Mouse (Mus musculus): ENCODE data around the gene Agtpbp1. TPM values are rescaled to one million over a fixed set of nuclear protein-coding genes. Genes with fewer than 3 reads are reported as not detected.
A peak's percentile ranks its signal among the peaks of the same experiment; 100 is the strongest.

Gene Agtpbp1
- total and polyA plus RNA-seq, 2 experiments from 2014 or later: 12.4 to 21.7 TPM

DNA sequence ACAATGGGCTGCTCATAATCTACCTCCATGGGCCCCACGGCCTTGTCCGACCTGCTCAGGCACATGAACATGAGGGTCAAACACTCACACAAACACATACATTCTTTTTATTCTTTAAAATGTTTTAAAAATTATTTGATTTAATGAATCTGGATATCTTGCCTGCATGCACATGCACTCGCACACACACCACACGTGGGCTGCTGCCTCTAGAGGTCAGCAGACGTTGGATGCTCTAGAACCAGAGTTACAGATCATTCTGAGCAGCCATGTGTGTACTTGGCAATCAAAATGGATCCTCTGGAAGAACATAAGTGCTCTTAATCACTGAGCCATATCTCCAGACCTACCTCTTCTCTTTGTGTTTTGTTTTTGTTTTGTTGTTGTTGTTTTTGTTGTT, 112.8 kb downstream of the Agtpbp1 start:
- H3K4me1 ChIP-seq (ENCODE audit: control insufficient read depth, insufficient read depth): peaks cover 10% of the 10 kb centered on the region
- peaks cover 42% of the 10 kb centered on the region for H3K36me3 ChIP-seq (replicated peaks; ENCODE audit: control insufficient read depth, insufficient read depth, low read length)
- H3K4me3 ChIP-seq (ENCODE audit: low read depth, low read length): no peak overlapping the region
- ATAC-seq (ENCODE audit: insufficient read depth, low read depth) (no peak), DNase-seq (ENCODE audit: low spot score) (no peak)
- H3K9ac ChIP-seq (replicated peaks; ENCODE audit: low read depth, low read length): no peak overlapping the region
- TF ChIP-seq EP300 (IDR thresholded peaks at IDR 0.05; ENCODE audit: low read depth): no peak
- TF ChIP-seq CTCF (IDR thresholded peaks at IDR 0.05; ENCODE audit: low read depth): no peak
- WGBS: 83% methylated on average over 5 of the region's 5 CpGs
- no peak overlapping the region for H3K4me2 ChIP-seq (ENCODE audit: low read depth, low read length)
- H3K27me3 ChIP-seq (ENCODE audit: control insufficient read depth, insufficient read depth, low read length): no peaks in the 10 kb centered on the region
- H3K27ac ChIP-seq (ENCODE audit: low read depth): no peak overlapping the region
- no peaks in the 10 kb centered on the region for H3K9me3 ChIP-seq (replicated peaks; ENCODE audit: control insufficient read depth, low read length)

DNA sequence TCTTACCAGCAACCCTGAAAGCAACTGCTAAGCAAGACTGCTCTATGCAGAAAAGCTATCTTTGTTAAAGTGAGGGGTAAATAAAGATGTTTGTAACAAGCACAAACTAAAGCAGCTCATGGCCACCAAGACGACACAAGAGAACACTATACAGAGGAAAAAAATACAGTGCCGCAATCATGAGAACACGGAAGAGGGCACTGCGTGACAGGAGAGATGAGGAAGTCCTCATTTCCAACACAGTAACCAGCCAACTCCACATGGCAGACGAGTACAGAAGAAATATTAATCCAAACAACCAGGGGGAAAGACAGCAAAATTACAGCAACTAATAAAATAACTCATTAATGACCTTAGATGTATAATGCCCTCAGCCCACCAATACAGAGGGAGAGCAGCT, 115.3 kb downstream of the Agtpbp1 start:
- Histone ChIP-seq H3K36me3 (replicated peaks; ENCODE audit: control insufficient read depth, insufficient read depth, low read length) (peaks cover 36% of the 10 kb centered on the region), H3K27me3 (ENCODE audit: control insufficient read depth, insufficient read depth, low read length) (no peaks in the 10 kb centered on the region), H3K27ac (ENCODE audit: low read depth) (no peak overlapping the region), H3K9me3 (replicated peaks; ENCODE audit: control insufficient read depth, low read length) (no peaks in the 10 kb centered on the region), H3K4me1 (ENCODE audit: control insufficient read depth, insufficient read depth) (peaks cover 17% of the 10 kb centered on the region), H3K4me3 (ENCODE audit: low read depth, low read length) (no peak overlapping the region), H3K4me2 (ENCODE audit: low read depth, low read length) (no peak overlapping the region), H3K9ac (replicated peaks; ENCODE audit: low read depth, low read length) (no peak overlapping the region)
- WGBS: 94% methylated on average over 5 of the region's 5 CpGs
- TF ChIP-seq EP300 (IDR thresholded peaks at IDR 0.05; ENCODE audit: low read depth): no peak
- TF ChIP-seq CTCF (IDR thresholded peaks at IDR 0.05; ENCODE audit: low read depth): no peak
- no peak for ATAC-seq (ENCODE audit: insufficient read depth, low read depth)
- DNase-seq (ENCODE audit: low spot score): no peak

DNA sequence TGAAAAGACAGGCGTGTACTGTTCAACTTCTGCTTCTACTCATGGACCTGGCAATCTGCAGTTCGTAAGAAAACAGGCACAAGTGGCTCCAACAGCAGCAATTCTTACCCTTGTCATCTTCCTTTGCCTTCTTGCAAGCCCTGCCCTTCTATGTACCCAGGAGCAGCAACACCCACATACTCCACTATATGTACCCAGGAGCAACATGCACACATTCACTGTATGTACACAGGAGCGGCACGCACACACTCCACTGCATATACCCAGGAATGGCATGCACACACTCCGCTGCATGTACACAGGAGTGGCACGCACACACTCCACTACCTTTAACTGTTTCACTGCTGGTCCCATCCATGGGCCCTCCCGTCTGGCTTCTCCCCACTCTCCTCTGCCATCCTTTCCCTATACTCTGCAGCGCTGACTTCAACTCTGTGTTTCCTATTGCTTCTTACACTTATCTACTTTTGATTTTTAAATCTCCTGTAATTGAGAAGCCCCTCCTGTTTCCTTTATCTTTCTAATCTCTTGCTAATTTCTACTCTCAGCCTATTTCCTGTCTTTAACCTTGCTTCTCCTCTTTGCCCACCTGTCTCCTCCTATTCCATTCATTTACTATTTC, 116.7 kb downstream of the Agtpbp1 start:
- no peaks in the 10 kb centered on the region for H3K9me3 ChIP-seq (replicated peaks; ENCODE audit: control insufficient read depth, low read length)
- TF ChIP-seq EP300 (IDR thresholded peaks at IDR 0.05; ENCODE audit: low read depth) (no peak), CTCF (IDR thresholded peaks at IDR 0.05; ENCODE audit: low read depth) (no peak)
- H3K4me3 ChIP-seq (ENCODE audit: low read depth, low read length): no peak overlapping the region
- H3K27ac ChIP-seq (ENCODE audit: low read depth): peak overlapping the region; percentile 71
- H3K4me2 ChIP-seq (ENCODE audit: low read depth, low read length): 0 out of 2 replicates have a peak overlapping the region, but pooled peaks have one; percentile 8
- H3K9ac ChIP-seq (replicated peaks; ENCODE audit: low read depth, low read length): no peak overlapping the region
- H3K27me3 ChIP-seq (ENCODE audit: control insufficient read depth, insufficient read depth, low read length): no peaks in the 10 kb centered on the region
- 72% methylated on average over 8 of the region's 8 CpGs for WGBS
- DNase-seq (ENCODE audit: low spot score) (no peak), ATAC-seq (ENCODE audit: insufficient read depth, low read depth) (peak; percentile 20; the same call in 1 of the 2 replicates)
- H3K36me3 ChIP-seq (replicated peaks; ENCODE audit: control insufficient read depth, insufficient read depth, low read length): peaks cover 36% of the 10 kb centered on the region
- peaks cover 17% of the 10 kb centered on the region for H3K4me1 ChIP-seq (ENCODE audit: control insufficient read depth, insufficient read depth)

GRCm38 (mm10) chr13:59467591-59467990, 117.4 kb downstream of the Agtpbp1 start:
- Histone ChIP-seq H3K27me3 (ENCODE audit: control insufficient read depth, insufficient read depth, low read length) (no peaks in the 10 kb centered on the region), H3K36me3 (replicated peaks; ENCODE audit: control insufficient read depth, insufficient read depth, low read length) (peaks cover 36% of the 10 kb centered on the region), H3K27ac (ENCODE audit: low read depth) (peak overlapping the region; percentile 71), H3K4me2 (ENCODE audit: low read depth, low read length) (0 out of 2 replicates have a peak overlapping the region, but pooled peaks have one; percentile 8), H3K9ac (replicated peaks; ENCODE audit: low read depth, low read length) (no peak overlapping the region), H3K9me3 (replicated peaks; ENCODE audit: control insufficient read depth, low read length) (no peaks in the 10 kb centered on the region), H3K4me1 (ENCODE audit: control insufficient read depth, insufficient read depth) (peaks cover 17% of the 10 kb centered on the region), H3K4me3 (ENCODE audit: low read depth, low read length) (no peak overlapping the region)
- no peak for TF ChIP-seq CTCF (IDR thresholded peaks at IDR 0.05; ENCODE audit: low read depth)
- peak; percentile 76 for TF ChIP-seq EP300 (IDR thresholded peaks at IDR 0.05; ENCODE audit: low read depth)
- peak; percentile 91 for DNase-seq (ENCODE audit: low spot score)
- peak; percentile 96 for ATAC-seq (ENCODE audit: insufficient read depth, low read depth)
- 14% methylated on average over 3 of the region's 3 CpGs for WGBS

- Histone ChIP-seq H3K9ac (replicated peaks; ENCODE audit: low read depth, low read length) (no peak overlapping the region), H3K9me3 (replicated peaks; ENCODE audit: control insufficient read depth, low read length) (no peaks in the 10 kb centered on the region), H3K27ac (ENCODE audit: low read depth) (no peak overlapping the region), H3K4me1 (ENCODE audit: control insufficient read depth, insufficient read depth) (no peaks in the 10 kb centered on the region), H3K27me3 (ENCODE audit: control insufficient read depth, insufficient read depth, low read length) (no peaks in the 10 kb centered on the region), H3K4me2 (ENCODE audit: low read depth, low read length) (no peak overlapping the region), H3K36me3 (replicated peaks; ENCODE audit: control insufficient read depth, insufficient read depth, low read length) (peaks cover 45% of the 10 kb centered on the region), H3K4me3 (ENCODE audit: low read depth, low read length) (no peak overlapping the region)
- ATAC-seq (ENCODE audit: insufficient read depth, low read depth) (no peak), DNase-seq (ENCODE audit: low spot score) (no peak)
- TF ChIP-seq CTCF (IDR thresholded peaks at IDR 0.05; ENCODE audit: low read depth) (no peak), EP300 (IDR thresholded peaks at IDR 0.05; ENCODE audit: low read depth) (no peak)
- WGBS: 76% methylated on average over 3 of the region's 3 CpGs
Measured at GRCm38 (mm10) chr13:59460958-59461357, 124.1 kb downstream of the Agtpbp1 start.

GRCm38 (mm10) chr13:59456203-59456602, 128.8 kb downstream of the Agtpbp1 start:
- Histone ChIP-seq H3K27ac (ENCODE audit: low read depth) (peak overlapping the region; percentile 30; the same call in 1 of the 2 replicates), H3K36me3 (replicated peaks; ENCODE audit: control insufficient read depth, insufficient read depth, low read length) (peaks cover 21% of the 10 kb centered on the region), H3K4me2 (ENCODE audit: low read depth, low read length) (no peak overlapping the region), H3K27me3 (ENCODE audit: control insufficient read depth, insufficient read depth, low read length) (no peaks in the 10 kb centered on the region), H3K9me3 (replicated peaks; ENCODE audit: control insufficient read depth, low read length) (no peaks in the 10 kb centered on the region), H3K4me3 (ENCODE audit: low read depth, low read length) (no peak overlapping the region), H3K4me1 (ENCODE audit: control insufficient read depth, insufficient read depth) (peaks cover 23% of the 10 kb centered on the region), H3K9ac (replicated peaks; ENCODE audit: low read depth, low read length) (no peak overlapping the region)
- DNase-seq (ENCODE audit: low spot score) (no peak), ATAC-seq (ENCODE audit: insufficient read depth, low read depth) (no peak)
- TF ChIP-seq CTCF (IDR thresholded peaks at IDR 0.05; ENCODE audit: low read depth) (no peak), EP300 (IDR thresholded peaks at IDR 0.05; ENCODE audit: low read depth) (no peak)
- 68% methylated on average over 1 of the region's 1 CpGs for WGBS

Data from heart, postnatal 0 days (tissue).